Mouse (Mus musculus) spleen, postnatal 10 days (tissue): Measurements from ENCODE around the gene Tars2.
"Not testable (repeated sequence)": the region's sequence is repeated elsewhere in the genome, so short reads cannot be mapped to it uniquely, and the experiment has no call there.

ENCODE experiments used
- DNase-seq, 2 experiments: peaks; one replicate each; pipeline ENCODE4 v3.0.0; 2021 to 2022; ENCODE audit warnings: low spot score in 2 of 2

Tars2 gene

DNA sequence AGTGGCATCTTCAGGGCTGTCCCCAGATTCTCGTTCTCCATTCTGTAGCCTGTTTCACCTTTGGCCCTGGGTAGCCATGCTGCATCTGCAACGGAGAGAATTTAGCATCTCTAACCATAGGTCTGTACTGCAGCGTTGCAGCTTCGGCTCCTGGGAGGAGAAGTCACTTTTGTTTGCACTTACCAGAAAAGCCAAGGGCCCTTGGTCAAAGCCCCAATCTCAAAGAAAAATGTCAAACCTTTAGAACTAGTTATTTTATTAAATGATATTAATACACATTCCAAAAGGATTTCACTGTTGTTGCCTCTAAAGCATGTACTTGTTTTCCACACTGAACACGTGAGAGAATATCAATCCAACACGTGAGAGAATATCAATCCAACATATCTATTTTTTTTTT lies at the start of gene Tars2:
Gene Tars2 (minus strand): TSS at position 101 of the 400 bp plus-strand sequence.
- DNase-seq, result no peak

DNA sequence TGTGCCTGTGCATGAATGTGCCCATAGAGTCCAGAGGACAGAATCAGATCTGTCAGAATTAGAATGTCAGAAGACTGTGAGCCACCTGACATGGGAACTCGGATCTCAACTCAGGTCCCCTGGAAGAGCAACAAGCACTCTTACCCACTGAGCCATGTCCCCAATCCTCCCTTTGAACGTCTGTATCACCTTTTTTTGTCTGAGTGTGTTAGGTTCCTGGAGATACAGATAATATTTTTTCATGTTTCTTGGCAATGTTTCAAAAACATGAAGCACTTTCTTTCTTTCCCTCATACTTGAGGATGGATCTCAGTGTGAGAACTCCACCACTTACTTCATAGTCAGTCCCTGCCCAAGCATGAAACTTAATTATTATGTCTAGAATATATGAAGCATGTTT lies 48.4 kb upstream of the Tars2 start:
- DNase-seq, result no peak

- not testable (repeated sequence) for DNase-seq
Observed at GRCm38 (mm10) chr3:95807630-95808029, 47.6 kb upstream of the Tars2 start.

- no peak for DNase-seq
Observed at GRCm38 (mm10) chr3:95806677-95807076, 46.7 kb upstream of the Tars2 start.

DNA sequence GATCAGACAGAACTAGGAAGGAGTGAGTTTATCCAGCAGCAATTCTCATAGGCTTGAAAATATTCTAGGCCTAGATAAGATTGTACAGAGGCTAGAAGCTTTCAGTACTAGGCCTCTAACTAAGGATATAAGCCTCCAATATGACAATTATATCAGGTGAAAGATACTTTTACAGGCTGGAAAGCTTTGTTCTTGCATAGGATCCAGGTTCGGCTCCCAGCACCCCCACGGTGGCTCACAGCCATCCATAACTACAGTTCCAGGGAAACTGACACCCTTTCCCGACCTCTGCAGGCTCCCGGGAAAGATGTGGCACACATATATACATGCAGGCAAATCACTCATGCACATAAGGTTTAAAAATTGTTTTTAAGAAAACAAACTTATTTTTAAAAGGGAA lies 43.8 kb upstream of the Tars2 start:
- DNase-seq, result no peak

DNA sequence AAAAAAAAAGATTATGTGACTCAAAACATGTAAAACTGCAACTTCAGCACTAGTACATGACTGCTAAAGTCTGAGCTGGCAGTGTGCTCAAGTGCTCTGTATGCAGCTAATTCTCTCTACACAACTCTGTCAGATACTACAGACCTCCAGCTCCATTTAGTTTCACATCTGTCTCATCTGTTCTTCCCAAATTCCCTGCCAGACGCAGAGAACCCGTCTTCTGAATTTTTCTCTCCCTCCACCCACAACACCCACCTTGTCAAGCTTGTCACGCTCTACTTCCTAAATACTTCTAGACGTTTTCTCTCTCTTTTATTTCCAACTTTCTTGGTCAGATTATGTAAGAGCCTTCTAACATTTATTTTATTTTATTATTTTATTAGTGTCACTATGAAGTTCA lies 38.8 kb upstream of the Tars2 start:
- DNase-seq, result no peak

GRCm38 (mm10) chr3:95794299-95794698 lies 34.3 kb upstream of the Tars2 start:
- no peak for DNase-seq

DNA sequence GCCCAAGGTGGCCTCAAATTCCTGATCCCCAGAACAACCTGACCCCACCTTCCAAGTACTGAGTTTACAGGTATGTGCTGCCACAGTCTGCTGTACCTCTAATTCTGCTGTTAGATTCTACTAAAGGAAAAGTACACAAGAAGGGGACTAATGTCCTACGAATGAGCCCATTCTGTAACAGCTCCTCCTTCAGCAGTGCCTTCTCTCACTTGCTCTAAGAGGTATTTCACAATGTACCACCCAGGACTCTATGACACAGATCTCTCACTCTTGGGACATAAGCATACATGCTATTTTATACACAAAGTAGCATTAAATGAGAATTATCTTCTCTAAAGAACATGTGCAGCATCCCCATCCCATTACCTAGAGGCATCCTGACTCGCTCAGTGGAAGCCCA lies 33.7 kb upstream of the Tars2 start:
- no peak for DNase-seq

GRCm38 (mm10) chr3:95785501-95785900 lies 25.5 kb upstream of the Tars2 start:
- DNase-seq, result no peak

- DNase-seq, result peak in 1 of 2 experiments; percentile 52
Observed at GRCm38 (mm10) chr3:95771985-95772384, 12.0 kb upstream of the Tars2 start.

DNA sequence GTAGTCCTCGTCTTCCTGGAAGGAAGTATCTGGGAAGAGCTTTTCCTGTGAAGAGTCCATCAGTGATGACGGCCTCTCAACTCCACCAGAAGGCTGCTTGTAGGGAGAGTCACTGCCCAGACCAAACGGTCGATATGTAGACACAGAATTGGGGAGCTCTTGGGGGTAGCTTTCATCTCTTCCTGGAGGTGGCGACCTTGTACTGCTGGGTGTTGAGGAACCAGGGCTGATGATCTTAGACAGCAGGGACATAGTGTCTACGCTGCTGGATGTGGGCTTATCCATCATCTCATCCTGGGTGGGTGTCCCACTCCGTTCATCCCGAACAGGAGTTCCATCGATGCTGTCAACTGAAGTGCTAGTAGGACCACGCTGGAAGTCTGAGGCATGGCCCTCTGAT lies 5.5 kb upstream of the Tars2 start:
- DNase-seq, result no peak

- no peak for DNase-seq
Observed at GRCm38 (mm10) chr3:95763811-95764210, 3.8 kb upstream of the Tars2 start.

- no peak for DNase-seq
Observed at GRCm38 (mm10) chr3:95762961-95763360, 3.0 kb upstream of the Tars2 start.

- DNase-seq, result no peak
Observed at GRCm38 (mm10) chr3:95761771-95762170, 1.8 kb upstream of the Tars2 start.

DNA sequence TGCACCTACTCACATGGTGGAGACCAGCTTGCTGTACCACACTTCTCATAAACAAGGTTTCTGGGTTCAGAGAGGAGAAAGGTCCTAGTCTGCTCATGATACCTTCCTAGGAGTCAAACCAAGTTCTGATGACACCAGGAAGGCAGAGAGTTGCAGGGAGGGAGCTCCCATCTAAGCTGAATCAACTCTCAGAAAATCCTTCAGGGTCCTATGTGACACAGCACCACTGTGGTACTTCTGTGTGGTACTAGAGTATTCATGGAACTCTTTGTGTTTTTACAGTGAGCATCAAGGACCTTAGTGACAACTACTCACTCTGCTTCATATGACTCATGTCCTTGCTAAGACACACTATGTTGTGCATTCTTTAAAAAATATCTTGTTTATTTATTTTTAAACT lies 650 bp upstream of the Tars2 start:
- DNase-seq, result no peak

GRCm38 (mm10) chr3:95758467-95759218 lies 1.4 kb downstream of the Tars2 start:
- DNase-seq, result no peak

DNA sequence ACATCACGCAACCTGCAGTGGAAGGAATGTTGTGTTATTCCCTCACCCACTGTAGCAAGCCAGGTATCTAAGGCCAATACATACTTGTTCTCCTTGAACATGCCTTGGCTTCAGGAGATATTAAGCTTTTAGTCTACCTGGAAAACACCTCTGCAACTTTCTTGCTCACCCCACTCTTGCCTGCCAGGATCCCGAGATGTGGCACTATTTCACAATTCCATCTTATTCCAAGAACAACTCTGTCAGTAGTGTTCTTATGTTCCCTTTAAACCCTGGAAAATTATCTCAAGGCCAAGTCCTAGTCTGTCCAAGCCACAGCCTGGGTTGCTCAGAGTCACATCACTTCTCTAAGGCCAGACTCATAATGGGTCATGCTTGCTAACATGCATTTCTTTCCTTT lies 3.2 kb downstream of the Tars2 start:
- no peak for DNase-seq

- DNase-seq, result peak; percentile 84 to 90
Observed at GRCm38 (mm10) chr3:95754345-95755206, 5.4 kb downstream of the Tars2 start.

GRCm38 (mm10) chr3:95752935-95753334 lies 7.1 kb downstream of the Tars2 start:
- DNase-seq, result no peak

DNA sequence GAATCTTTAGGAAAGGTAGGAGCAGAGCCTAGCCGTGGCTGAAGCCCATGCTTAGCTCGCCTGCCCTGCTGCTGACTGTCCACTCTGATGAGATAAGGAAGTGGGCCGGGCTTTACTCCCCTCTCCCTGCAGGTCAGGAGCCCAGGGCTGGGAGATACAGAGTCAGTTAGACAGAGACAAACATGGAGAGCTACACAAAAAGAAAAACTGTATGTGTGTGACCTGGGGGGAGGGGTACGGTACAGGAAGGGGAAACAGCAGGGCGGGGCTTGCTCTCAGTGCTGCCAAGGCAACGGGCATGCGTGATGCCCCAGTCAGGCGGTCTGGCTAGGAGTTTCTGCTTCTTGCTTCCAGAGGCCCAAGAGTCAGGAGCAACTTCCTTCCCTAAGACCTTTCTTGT lies 19.6 kb downstream of the Tars2 start:
- DNase-seq, result peak in 1 of 2 experiments; percentile 63

GRCm38 (mm10) chr3:95739353-95740104 lies 20.5 kb downstream of the Tars2 start, which contains the start of gene Ecm1:
TSS of gene Ecm1 (minus strand) at chr3:95739569.
- DNase-seq, result peak in 1 of 2 experiments; percentile 39

- no peak for DNase-seq
Observed at GRCm38 (mm10) chr3:95735071-95735670, 24.8 kb downstream of the Tars2 start.
